Mouse (Mus musculus) left cerebral cortex, adult 9 months (tissue): Measurements from ENCODE around the gene Tns1.
A peak's percentile ranks its signal among the peaks of the same experiment; 100 is the strongest.
"Not testable (repeated sequence)": the region's sequence is repeated elsewhere in the genome, so short reads cannot be mapped to it uniquely, and the experiment has no call there.

Experiments used
- DNase-seq, 2 experiments: peaks; one replicate each; pipeline ENCODE4 v3.0.0; 2022; ENCODE audit warnings: low spot score in 2 of 2

The Tns1 gene

GRCm38 (mm10) chr1:73910701-73911100 is 213.5 kb downstream of the Tns1 start:
- no peak for DNase-seq

GRCm38 (mm10) chr1:73910111-73910510 is 214.1 kb downstream of the Tns1 start:
- DNase-seq, result no peak

DNA sequence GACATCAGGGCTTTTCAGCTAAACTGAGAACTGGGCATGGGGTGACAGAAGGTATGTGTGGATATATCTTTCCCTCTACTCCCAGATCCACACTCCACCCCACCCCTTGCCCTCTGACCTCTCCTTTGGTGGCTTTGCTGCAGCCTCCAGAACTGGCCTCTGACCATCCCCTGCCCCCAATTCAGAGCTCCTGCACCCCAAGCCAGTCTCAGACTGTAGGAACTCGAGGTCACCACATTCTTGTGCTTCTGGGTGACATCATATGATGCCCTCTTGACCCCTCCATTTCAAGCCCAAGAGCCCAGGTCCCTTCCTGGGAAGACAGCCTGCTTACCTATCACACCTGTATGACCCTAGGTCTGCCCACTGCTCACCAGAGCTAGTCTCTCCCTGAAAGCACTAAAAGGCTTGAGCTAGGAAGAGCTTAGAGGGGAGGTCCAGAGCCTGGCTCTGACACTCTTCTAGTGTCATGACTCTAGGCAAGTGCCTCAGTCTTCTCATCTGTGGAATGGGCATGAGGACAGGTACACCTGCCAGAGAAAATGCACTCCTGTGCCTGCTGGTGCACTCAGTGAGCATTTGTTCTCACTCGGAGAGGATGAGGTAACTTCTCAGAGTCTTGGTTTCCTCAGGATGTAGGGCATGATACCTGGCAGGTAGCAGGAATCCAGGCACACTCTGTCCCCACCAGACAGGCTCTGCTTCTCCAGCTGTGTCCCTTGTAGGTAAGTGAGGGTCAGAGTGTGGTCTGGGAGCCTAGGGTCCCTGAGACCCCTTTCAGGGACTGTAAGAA is 214.9 kb downstream of the Tns1 start:
- no peak for DNase-seq

- DNase-seq, result no peak
Observed at GRCm38 (mm10) chr1:73908081-73908960, 215.9 kb downstream of the Tns1 start.

- no peak for DNase-seq
Observed at GRCm38 (mm10) chr1:73907166-73907565, 217.1 kb downstream of the Tns1 start.

GRCm38 (mm10) chr1:73906376-73906775 is 217.9 kb downstream of the Tns1 start:
- no peak for DNase-seq

DNA sequence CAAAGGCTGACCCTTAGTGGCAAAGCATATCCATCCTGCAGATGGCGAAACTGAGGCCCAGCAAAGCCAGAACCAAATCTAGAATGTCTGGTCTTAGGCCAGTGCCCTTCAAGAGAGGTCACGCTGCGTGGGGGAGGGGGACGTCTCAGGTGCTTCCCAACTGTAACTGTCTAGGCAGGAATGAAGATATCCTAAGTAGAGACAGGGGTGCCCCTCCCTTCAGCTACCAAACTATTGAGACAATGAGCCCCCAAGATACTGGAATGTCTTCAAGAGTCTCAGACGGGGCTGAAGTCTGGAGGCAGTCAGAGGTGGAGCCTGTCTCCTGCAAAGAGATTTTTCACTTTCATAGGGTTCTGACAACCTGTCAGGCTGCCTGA is 218.4 kb downstream of the Tns1 start:
- DNase-seq, result no peak

GRCm38 (mm10) chr1:73905111-73905810 is 219.0 kb downstream of the Tns1 start:
- DNase-seq, result no peak

- no peak for DNase-seq
Observed at GRCm38 (mm10) chr1:73904641-73905040, 219.6 kb downstream of the Tns1 start.

DNA sequence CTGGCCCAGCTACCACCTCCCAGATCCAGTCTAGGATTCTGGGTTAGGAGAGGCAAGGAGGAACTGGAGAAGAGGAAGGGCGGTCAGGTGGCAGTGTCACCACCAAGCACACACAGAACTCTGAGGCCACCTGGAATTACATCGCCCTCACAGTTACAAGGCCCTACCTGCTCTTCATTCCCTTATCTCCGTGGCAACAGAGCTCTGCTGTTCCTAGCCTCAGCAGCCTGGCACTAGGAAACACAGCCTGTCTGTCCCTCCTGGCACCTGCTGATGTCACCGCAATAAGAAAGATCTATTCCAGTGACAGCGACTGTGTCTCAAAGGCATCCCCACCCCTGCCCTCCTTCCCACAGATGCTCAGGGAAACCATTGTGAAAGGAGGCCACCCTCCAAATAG is 221.2 kb downstream of the Tns1 start:
- no peak for DNase-seq

DNA sequence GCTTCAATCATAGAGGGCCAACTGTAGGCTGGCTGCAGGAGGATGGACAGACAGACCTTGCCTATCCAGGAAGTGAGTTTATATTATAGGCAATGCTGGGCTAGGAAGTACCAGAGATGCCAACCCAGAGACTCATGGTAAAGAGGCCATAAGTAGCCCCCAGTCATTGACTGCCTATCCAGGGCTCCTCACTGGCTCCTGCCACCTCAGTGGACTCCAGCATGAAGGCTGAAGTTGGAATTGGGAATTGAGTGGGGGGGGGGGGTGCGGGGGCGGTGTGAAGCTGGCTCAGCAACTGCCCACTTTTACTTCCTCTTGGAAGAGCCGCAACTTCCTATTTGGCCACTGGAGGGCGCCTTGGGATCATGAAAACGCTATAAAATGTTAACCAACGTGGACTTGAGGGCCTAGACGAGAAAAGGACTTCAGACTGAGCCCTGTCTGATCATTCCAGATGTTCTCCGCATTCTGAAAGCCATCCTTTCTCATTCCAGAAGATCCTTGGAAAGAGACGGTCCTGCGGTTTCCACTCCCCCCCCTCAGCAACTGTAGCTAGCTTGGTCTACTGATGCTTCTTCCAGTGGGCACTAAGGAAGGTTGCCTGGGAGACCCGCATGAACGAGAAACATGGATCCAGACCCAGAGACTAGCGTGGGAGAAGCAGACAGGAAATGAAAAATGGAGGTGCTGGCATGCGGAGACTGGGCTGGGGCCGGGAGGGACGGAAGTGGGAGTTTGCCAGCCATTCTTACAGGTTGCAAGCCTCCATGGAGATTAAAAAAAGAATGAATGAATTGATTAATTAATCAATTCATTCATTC is 221.9 kb downstream of the Tns1 start:
- DNase-seq, result peak in 1 of 2 experiments; percentile 82

GRCm38 (mm10) chr1:73901496-73901899 is 222.8 kb downstream of the Tns1 start:
- peak in 1 of 2 experiments; percentile 86 for DNase-seq

DNA sequence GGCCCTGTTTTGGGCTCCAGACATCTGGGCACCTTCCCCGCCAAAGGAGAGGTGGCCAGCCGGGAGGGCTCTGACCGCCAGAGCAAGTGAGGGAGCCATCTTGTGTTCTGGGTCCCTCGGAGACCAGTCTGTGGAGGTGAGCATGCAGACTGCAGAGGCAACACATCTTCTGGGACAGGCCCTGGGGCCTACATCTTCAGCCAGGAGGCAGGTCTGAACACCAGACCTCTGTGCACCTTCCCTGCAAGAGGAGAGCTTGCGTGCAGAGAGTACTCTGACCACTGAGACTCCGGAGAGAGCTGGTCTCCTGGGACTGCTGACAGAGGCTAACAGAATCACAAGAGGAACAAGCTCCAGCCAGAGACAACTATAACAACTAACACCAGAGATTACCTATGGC is 228.8 kb downstream of the Tns1 start:
- not testable (repeated sequence) for DNase-seq

- no peak for DNase-seq
Observed at GRCm38 (mm10) chr1:73880731-73881130, 243.5 kb downstream of the Tns1 start.

GRCm38 (mm10) chr1:73875676-73876218 is 248.5 kb downstream of the Tns1 start:
- no peak for DNase-seq

DNA sequence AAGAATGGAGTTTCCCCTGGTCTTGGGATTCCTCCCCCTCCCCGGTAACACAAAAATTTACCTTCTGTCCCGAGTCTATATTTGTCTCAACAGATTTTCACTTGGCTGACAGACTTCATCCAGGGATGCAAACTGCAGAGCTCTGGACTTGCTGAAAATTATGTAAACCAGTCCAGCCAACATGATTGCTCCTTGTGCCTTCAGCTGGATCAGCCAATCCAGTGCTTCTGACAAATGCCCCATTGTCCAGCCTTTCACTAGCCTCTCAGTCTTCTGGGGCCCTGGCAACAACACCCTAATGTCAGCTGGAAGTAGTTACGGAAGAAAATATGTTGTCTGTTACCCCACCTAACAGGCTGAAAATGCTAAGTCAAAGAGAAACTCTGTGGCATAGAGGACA is 259.9 kb downstream of the Tns1 start:
- peak in 1 of 2 experiments; percentile 14 for DNase-seq

GRCm38 (mm10) chr1:73863074-73863431 is 261.2 kb downstream of the Tns1 start:
- DNase-seq, result no peak

GRCm38 (mm10) chr1:73862323-73863073 is 261.8 kb downstream of the Tns1 start:
- DNase-seq, result peak in 1 of 2 experiments; percentile 11

GRCm38 (mm10) chr1:73860421-73860820 is 263.8 kb downstream of the Tns1 start:
- DNase-seq, result no peak
